Mouse (Mus musculus) G1E (cell line): ENCODE results near the gene Lzts2. TPM values are rescaled to one million over a fixed set of nuclear protein-coding genes. Genes with fewer than 3 reads are reported as not detected.
A peak's percentile ranks its signal among the peaks of the same experiment; 100 is the strongest.

Source experiments
- ATAC-seq: 2 replicates; pipeline ENCODE4 v1.8.0; 2016; ENCODE audit warnings: mild to moderate bottlenecking; ENCODE audit not compliant: insufficient number of reproducible peaks, poor library complexity, low FRiP score, severe bottlenecking; ENCODE audit errors: extremely low read depth
- DNase-seq: peaks from one replicate; pipeline ENCODE4 v3.0.0; 2012; ENCODE audit warnings: low spot score
- H3K27me3 ChIP-seq: 2 replicates; pipeline ENCODE4 v1.6.1; 2012; ENCODE audit warnings: mild to moderate bottlenecking, low read length, inconsistent platforms; ENCODE audit not compliant: insufficient read depth
- H3K36me3 ChIP-seq: replicated peaks from 2 replicates; pipeline ENCODE3; 2012; ENCODE audit warnings: mild to moderate bottlenecking, inconsistent platforms
- H3K4me1 ChIP-seq: 2 replicates; pipeline ENCODE4 v1.6.1; 2012; ENCODE audit warnings: low read depth, low read length, inconsistent platforms, mixed read lengths; ENCODE audit not compliant: insufficient read depth
- H3K4me3 ChIP-seq: 2 replicates; pipeline ENCODE4 v1.5.1; 2012; ENCODE audit warnings: low read depth, mild to moderate bottlenecking, inconsistent platforms, low read length, moderate library complexity, mixed read lengths
- H3K9me3 ChIP-seq: replicated peaks from 2 replicates; pipeline ENCODE4 v1.6.1; 2012; ENCODE audit warnings: inconsistent platforms
- CTCF ChIP-seq: IDR thresholded peaks from 2 replicates; pipeline ENCODE4 v1.5.1; 2012; ENCODE audit warnings: low read depth, low read length, inconsistent platforms, mixed read lengths
- GATA1 ChIP-seq: IDR thresholded peaks from 2 replicates; pipeline ENCODE4 v1.6.1; 2012; ENCODE audit warnings: borderline replicate concordance, low read length, inconsistent platforms, mixed read lengths
- GATA2 ChIP-seq: IDR thresholded peaks from 2 replicates; pipeline ENCODE4 v1.6.1; 2012; ENCODE audit warnings: low read depth, low read length, inconsistent platforms, borderline replicate concordance
- POLR2AphosphoS5 ChIP-seq: IDR thresholded peaks from 2 replicates; pipeline ENCODE4 v1.6.1; 2012; ENCODE audit warnings: low read depth, low read length, inconsistent platforms; ENCODE audit not compliant: insufficient replicate concordance
- TAL1 ChIP-seq: conservative IDR thresholded peaks from 2 replicates; pipeline ENCODE4 v1.6.1; 2012; ENCODE audit warnings: low read depth, low read length, inconsistent platforms, mixed read lengths
- polyA plus RNA-seq: library from polyadenylated mRNA; stranded (reverse); fragments of >175 nt; gene quantifications from 2 replicates; pipeline ENCODE4 v1.2.3, GENCODE M21; 2012
- total RNA-seq, 2 experiments: library from RNA; stranded (forward) in 1 of 2; stranded (reverse) in 1 of 2; fragments of 200-1000 nt in 1 of 2; fragments of >200 nt in 1 of 2; fragmentation: Nextera tagmentation in 1 of 2; gene quantifications; 2 replicates each; pipeline ENCODE4 v1.2.3; 2014 to 2017

Lzts2 gene
- total and polyA plus RNA-seq, 3 experiments: 21.7 to 122 (median 32.7) TPM

- Histone ChIP-seq H3K36me3 (peaks cover 22% of the 10 kb centered on the region), H3K9me3 (no peaks in the 10 kb centered on the region), H3K4me3 (no peak overlapping the region), H3K4me1 (peaks cover 41% of the 10 kb centered on the region), H3K27me3 (peaks cover 40% of the 10 kb centered on the region)
- TF ChIP-seq GATA2 (no peak), POLR2AphosphoS5 (no peak), TAL1 (no peak), CTCF (no peak), GATA1 (no peak)
- no peak for ATAC-seq
- DNase-seq: no peak
Measured at GRCm38 (mm10) chr19:44997786-44998185, 16.4 kb upstream of the Lzts2 start.

- no peak for ATAC-seq
- Histone ChIP-seq H3K4me1 (peaks cover 58% of the 10 kb centered on the region), H3K9me3 (no peaks in the 10 kb centered on the region), H3K27me3 (peaks cover 31% of the 10 kb centered on the region), H3K4me3 (no peak overlapping the region), H3K36me3 (peaks cover 41% of the 10 kb centered on the region)
- DNase-seq: no peak
- TF ChIP-seq GATA2 (no peak), POLR2AphosphoS5 (no peak), GATA1 (no peak), CTCF (no peak), TAL1 (no peak)
Measured at GRCm38 (mm10) chr19:44999647-45000046, 14.6 kb upstream of the Lzts2 start.

- Histone ChIP-seq H3K4me3 (no peak overlapping the region), H3K36me3 (peaks cover 52% of the 10 kb centered on the region), H3K9me3 (no peaks in the 10 kb centered on the region), H3K27me3 (peaks cover 11% of the 10 kb centered on the region), H3K4me1 (peaks cover 63% of the 10 kb centered on the region)
- no peak for DNase-seq
- ATAC-seq: no peak
- TF ChIP-seq CTCF: 0 out of 2 replicates have a peak, but pooled peaks have one; percentile 4
- TF ChIP-seq GATA2: no peak
Measured at GRCm38 (mm10) chr19:45002301-45002700, 11.9 kb upstream of the Lzts2 start.

GRCm38 (mm10) chr19:45003740-45004516, 10.3 kb upstream of the Lzts2 start:
- TF ChIP-seq TAL1 (no peak), POLR2AphosphoS5 (no peak), CTCF (no peak), GATA1 (no peak), GATA2 (no peak)
- Histone ChIP-seq H3K27me3 (no peaks in the 10 kb centered on the region; the same call in 1 of the 2 replicates), H3K9me3 (no peaks in the 10 kb centered on the region), H3K4me1 (peaks cover 63% of the 10 kb centered on the region), H3K4me3 (no peak overlapping the region; the same call in 1 of the 2 replicates), H3K36me3 (peaks cover 68% of the 10 kb centered on the region)
- DNase-seq (no peak), ATAC-seq (no peak)

- H3K4me1 ChIP-seq: peaks cover 66% of the 10 kb centered on the region
- H3K4me3 ChIP-seq: peak within 1 kb of the TSS; percentile 96
- DNase-seq (peak; percentile 80), ATAC-seq (peak; percentile 58)
- TF ChIP-seq CTCF (no peak), GATA1 (no peak), POLR2AphosphoS5 (no peak), TAL1 (no peak), GATA2 (no peak)
- no peaks in the 10 kb centered on the region for H3K27me3 ChIP-seq
- H3K9me3 ChIP-seq: no peaks in the 10 kb centered on the region
- H3K36me3 ChIP-seq: peaks cover 82% of the 10 kb centered on the region
Measured at GRCm38 (mm10) chr19:45005444-45005843, 8.8 kb upstream of the Lzts2 start, which contains the start of gene Twnk. Gene Twnk (plus strand): TSS chr19:45005663.

GRCm38 (mm10) chr19:45005957-45006712, 8.1 kb upstream of the Lzts2 start, which contains the start of gene Mrpl43:
Gene Mrpl43 (minus strand): TSS chr19:45006442.
- ATAC-seq (peak; percentile 86), DNase-seq (peak; percentile 95)
- peaks cover 64% of the 10 kb centered on the region for H3K4me1 ChIP-seq
- H3K4me3 ChIP-seq: peak within 1 kb of the TSS; percentile 96
- H3K27me3 ChIP-seq: no peaks in the 10 kb centered on the region
- H3K36me3 ChIP-seq: peaks cover 83% of the 10 kb centered on the region
- no peaks in the 10 kb centered on the region for H3K9me3 ChIP-seq
- TF ChIP-seq GATA1 (no peak), GATA2 (no peak), POLR2AphosphoS5 (no peak), CTCF (no peak), TAL1 (no peak)
